Mouse (Mus musculus): Measurements from ENCODE around the gene Trmt10b. TPM values are rescaled to one million over a fixed set of nuclear protein-coding genes. Genes with fewer than 3 reads are reported as not detected.

Trmt10b gene
- total and polyA plus RNA-seq, 2 experiments from 2014 or later: 12.5 to 23.3 TPM

GRCm38 (mm10) chr4:45320159-45320816, 23.4 kb downstream of the Trmt10b start:
- Histone ChIP-seq H3K4me2 (ENCODE audit: low read depth, low read length, poor library complexity, severe bottlenecking) (peak overlapping the region; percentile 78), H3K4me3 (ENCODE audit: low read depth, low read length) (peak overlapping the region; percentile 92), H3K27ac (ENCODE audit: low read depth, low read length) (peak overlapping the region; percentile 84), H3K27me3 (ENCODE audit: insufficient read depth, low read length) (peaks cover 5% of the 10 kb centered on the region), H3K9ac (replicated peaks; ENCODE audit: low read length, poor library complexity, severe bottlenecking) (peak overlapping the region; percentile 90), H3K4me1 (ENCODE audit: insufficient read depth, low read length) (peaks cover 7% of the 10 kb centered on the region; the same call in 1 of the 2 replicates), H3K36me3 (ENCODE audit: insufficient read depth, low read length) (peaks cover 21% of the 10 kb centered on the region), H3K9me3 (ENCODE audit: low read length) (no peaks in the 10 kb centered on the region)
- DNase-seq (ENCODE audit: low spot score): peak; percentile 87
- WGBS: under 1% methylated on average over 56 of the region's 56 CpGs
- peak; percentile 10; the same call in 1 of the 2 replicates for TF ChIP-seq CTCF (IDR thresholded peaks at IDR 0.05)
- peak; percentile 92 for ATAC-seq (ENCODE audit: low FRiP score)

GRCm38 (mm10) chr4:45331139-45331538, 34.2 kb downstream of the Trmt10b start:
- Histone ChIP-seq H3K9me3 (ENCODE audit: low read length) (no peaks in the 10 kb centered on the region), H3K27ac (ENCODE audit: low read depth, low read length) (no peak overlapping the region), H3K27me3 (ENCODE audit: insufficient read depth, low read length) (0 out of 2 replicates have a peak, but pooled peaks cover 4% of the 10 kb centered on the region), H3K9ac (replicated peaks; ENCODE audit: low read length, poor library complexity, severe bottlenecking) (no peak overlapping the region), H3K36me3 (ENCODE audit: insufficient read depth, low read length) (no peaks in the 10 kb centered on the region), H3K4me3 (ENCODE audit: low read depth, low read length) (no peak overlapping the region), H3K4me2 (ENCODE audit: low read depth, low read length, poor library complexity, severe bottlenecking) (no peak overlapping the region), H3K4me1 (ENCODE audit: insufficient read depth, low read length) (no peaks in the 10 kb centered on the region)
- DNase-seq (ENCODE audit: low spot score) (no peak), ATAC-seq (ENCODE audit: low FRiP score) (no peak)
- TF ChIP-seq CTCF (IDR thresholded peaks at IDR 0.05): no peak
- 78% methylated on average over 7 of the region's 7 CpGs for WGBS

- TF ChIP-seq CTCF (IDR thresholded peaks at IDR 0.05): no peak
- H3K27ac ChIP-seq (ENCODE audit: low read depth, low read length): no peak overlapping the region
- 64% methylated on average over 3 of the region's 3 CpGs for WGBS
- H3K9me3 ChIP-seq (ENCODE audit: low read length): no peaks in the 10 kb centered on the region
- no peaks in the 10 kb centered on the region for H3K36me3 ChIP-seq (ENCODE audit: insufficient read depth, low read length)
- H3K9ac ChIP-seq (replicated peaks; ENCODE audit: low read length, poor library complexity, severe bottlenecking): no peak overlapping the region
- no peak overlapping the region for H3K4me2 ChIP-seq (ENCODE audit: low read depth, low read length, poor library complexity, severe bottlenecking)
- ATAC-seq (ENCODE audit: low FRiP score) (no peak), DNase-seq (ENCODE audit: low spot score) (no peak)
- H3K4me1 ChIP-seq (ENCODE audit: insufficient read depth, low read length): no peaks in the 10 kb centered on the region
- H3K27me3 ChIP-seq (ENCODE audit: insufficient read depth, low read length): 0 out of 2 replicates have a peak, but pooled peaks cover 4% of the 10 kb centered on the region
- H3K4me3 ChIP-seq (ENCODE audit: low read depth, low read length): no peak overlapping the region
Measured at GRCm38 (mm10) chr4:45332466-45332865, 35.5 kb downstream of the Trmt10b start.

DNA sequence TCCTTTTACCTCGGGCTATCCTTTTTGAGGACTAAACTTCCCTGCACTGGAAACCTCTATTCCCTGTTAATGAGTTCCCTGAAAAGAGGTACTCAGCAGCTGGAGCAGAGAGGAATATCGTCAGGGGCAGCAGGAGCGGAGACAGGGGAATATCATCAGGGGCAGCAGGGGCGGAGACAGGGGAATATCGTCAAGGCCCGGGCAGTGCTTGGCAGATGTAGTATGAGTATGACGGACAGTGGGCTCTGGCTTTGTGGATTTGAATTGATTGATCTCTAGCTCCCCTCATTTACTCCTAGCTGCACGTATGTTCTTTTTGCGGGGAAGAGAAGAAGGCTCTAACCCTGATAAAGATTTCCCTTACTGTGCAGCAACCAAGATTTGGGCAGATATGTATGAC, 44.3 kb downstream of the Trmt10b start:
- H3K36me3 ChIP-seq (ENCODE audit: insufficient read depth, low read length): no peaks in the 10 kb centered on the region
- peak overlapping the region; percentile 78 for H3K4me3 ChIP-seq (ENCODE audit: low read depth, low read length)
- H3K9me3 ChIP-seq (ENCODE audit: low read length): no peaks in the 10 kb centered on the region
- DNase-seq (ENCODE audit: low spot score): no peak
- 40% methylated on average over 9 of the region's 9 CpGs for WGBS
- 0 out of 2 replicates have a peak, but pooled peaks cover 7% of the 10 kb centered on the region for H3K4me1 ChIP-seq (ENCODE audit: insufficient read depth, low read length)
- no peak for TF ChIP-seq CTCF (IDR thresholded peaks at IDR 0.05)
- H3K9ac ChIP-seq (replicated peaks; ENCODE audit: low read length, poor library complexity, severe bottlenecking): peak overlapping the region; percentile 74; the same call in 1 of the 2 replicates
- peak overlapping the region; percentile 84 for H3K4me2 ChIP-seq (ENCODE audit: low read depth, low read length, poor library complexity, severe bottlenecking)
- no peak for ATAC-seq (ENCODE audit: low FRiP score)
- peak overlapping the region; percentile 94 for H3K27ac ChIP-seq (ENCODE audit: low read depth, low read length)
- H3K27me3 ChIP-seq (ENCODE audit: insufficient read depth, low read length): no peaks in the 10 kb centered on the region

DNA sequence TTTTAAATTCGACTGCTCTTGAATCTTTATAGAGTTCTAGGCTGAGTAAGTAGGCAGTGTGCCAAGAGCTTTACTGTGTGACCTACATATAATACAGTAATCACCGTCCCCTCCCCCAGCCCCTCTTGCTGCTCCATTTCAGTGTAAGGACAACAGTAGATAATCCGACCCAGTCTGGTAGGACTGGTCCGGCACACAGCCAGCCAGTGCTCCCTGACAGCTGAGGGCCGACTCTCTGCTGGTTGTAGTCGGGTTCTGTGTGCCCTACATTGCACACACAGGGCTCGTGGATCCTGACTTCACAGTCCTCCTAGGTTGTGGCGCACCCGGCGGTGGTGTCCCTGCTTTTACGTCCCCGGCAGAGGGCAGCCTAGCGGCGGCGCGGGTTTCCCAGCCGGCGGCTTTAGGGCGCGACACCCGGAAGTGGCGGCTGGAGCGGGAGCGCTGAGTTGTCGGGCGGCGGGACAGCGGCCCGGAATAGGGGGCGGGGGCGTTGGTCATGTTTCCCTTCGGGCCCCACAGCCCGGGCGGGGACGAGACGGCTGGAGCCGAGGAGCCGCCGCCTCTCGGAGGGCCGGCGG, 44.8 kb downstream of the Trmt10b start, which contains the start of gene Dcaf10:
Gene Dcaf10, plus strand, starts transcription at position 433 of the 581 bp plus-strand sequence.
- Histone ChIP-seq H3K4me2 (ENCODE audit: low read depth, low read length, poor library complexity, severe bottlenecking) (peak within 1 kb of the TSS; percentile 84), H3K9me3 (ENCODE audit: low read length) (no peaks in the 10 kb centered on the region), H3K9ac (replicated peaks; ENCODE audit: low read length, poor library complexity, severe bottlenecking) (peak within 1 kb of the TSS; percentile 74), H3K36me3 (ENCODE audit: insufficient read depth, low read length) (no peaks in the 10 kb centered on the region), H3K4me1 (ENCODE audit: insufficient read depth, low read length) (0 out of 2 replicates have a peak, but pooled peaks cover 7% of the 10 kb centered on the region), H3K4me3 (ENCODE audit: low read depth, low read length) (peak within 1 kb of the TSS; percentile 78), H3K27ac (ENCODE audit: low read depth, low read length) (peak within 1 kb of the TSS; percentile 94), H3K27me3 (ENCODE audit: insufficient read depth, low read length) (no peaks in the 10 kb centered on the region)
- peak; percentile 70 for TF ChIP-seq CTCF (IDR thresholded peaks at IDR 0.05)
- under 1% methylated on average over 41 of the region's 42 CpGs for WGBS
- peak; percentile 91 for ATAC-seq (ENCODE audit: low FRiP score)
- peak; percentile 93 for DNase-seq (ENCODE audit: low spot score)

Measured in midbrain, postnatal 0 days (tissue).